Mouse (Mus musculus) urinary bladder, adult 18-20 months (tissue): Measurements from ENCODE around the gene Epor.

Experiments
- DNase-seq, 2 experiments: peaks; one replicate each; pipeline ENCODE4 v3.0.0; 2022; ENCODE audit warnings: low spot score in 2 of 2, mixed read lengths in 2 of 2

The Epor gene

GRCm38 (mm10) chr9:21936692-21937570 is 26.4 kb downstream of the Epor start, which contains the start of gene Plppr2:
TSS of gene Plppr2 (plus strand) at chr9:21937033.
- peak; percentile 95 to 97 for DNase-seq

DNA sequence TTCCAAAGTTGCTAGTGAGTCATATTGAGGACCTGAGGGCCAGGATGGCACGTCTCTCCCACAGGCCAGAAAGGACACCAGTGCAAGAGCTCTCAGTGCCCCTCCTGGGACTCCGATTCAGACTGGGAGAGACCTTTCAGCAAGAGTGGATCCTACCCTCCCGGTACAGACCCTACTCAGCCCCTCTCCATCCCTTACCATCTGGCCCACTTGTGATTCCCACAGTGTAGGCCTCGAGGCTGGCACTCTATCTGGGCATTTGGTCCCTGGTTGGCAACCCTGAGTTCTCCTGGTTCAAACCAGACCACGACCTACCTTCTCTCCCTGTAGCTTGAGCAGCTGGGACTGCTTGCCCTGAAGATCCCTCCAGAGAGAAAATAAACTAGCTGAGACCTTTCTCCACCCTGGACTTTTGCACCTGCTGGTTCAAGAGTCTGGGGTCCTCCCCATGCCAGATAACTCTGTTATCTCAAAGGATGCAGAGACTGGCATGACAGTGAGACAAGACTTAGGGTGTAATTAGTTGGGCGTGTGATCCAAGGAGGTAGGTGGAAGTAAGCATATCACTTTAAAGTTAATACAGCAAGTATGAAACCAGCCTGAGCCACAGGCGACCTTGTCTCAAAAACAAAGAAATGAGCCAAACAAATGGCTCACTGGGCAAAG is 27.7 kb downstream of the Epor start:
- no peak for DNase-seq

GRCm38 (mm10) chr9:21934021-21934420 is 29.3 kb downstream of the Epor start:
- no peak for DNase-seq

DNA sequence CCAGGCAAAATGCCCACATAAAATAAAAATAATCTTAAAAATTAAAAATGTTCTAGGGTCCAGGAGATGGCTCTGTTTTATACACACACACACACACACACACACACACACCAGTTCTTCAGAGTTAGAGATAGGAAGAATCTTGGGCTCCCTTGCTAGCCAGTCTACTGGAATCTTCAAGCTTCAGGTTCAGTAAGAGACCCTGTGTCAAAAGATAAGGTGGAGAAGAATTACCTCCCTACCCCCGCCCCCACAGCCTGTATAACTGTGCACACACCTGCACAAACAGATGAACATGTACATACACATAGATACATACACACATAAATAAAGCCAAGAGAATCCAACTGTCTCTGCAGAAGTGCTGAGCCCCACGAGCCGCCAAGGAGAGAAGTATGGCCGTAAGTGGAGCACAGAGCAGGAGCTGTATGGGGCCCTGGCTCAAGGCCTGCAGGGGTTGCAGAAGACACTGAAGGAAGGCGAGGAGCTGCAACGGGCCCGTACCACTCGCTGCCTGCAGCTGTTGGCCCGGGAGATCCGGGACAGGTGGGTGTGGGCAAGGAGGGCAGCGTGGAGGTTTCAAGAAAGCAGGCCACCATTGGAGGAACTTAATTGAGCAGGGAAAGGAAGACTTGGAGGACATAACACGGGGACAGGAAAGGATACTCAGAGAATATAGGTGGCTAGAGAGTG is 30.7 kb downstream of the Epor start:
- DNase-seq = no peak

DNA sequence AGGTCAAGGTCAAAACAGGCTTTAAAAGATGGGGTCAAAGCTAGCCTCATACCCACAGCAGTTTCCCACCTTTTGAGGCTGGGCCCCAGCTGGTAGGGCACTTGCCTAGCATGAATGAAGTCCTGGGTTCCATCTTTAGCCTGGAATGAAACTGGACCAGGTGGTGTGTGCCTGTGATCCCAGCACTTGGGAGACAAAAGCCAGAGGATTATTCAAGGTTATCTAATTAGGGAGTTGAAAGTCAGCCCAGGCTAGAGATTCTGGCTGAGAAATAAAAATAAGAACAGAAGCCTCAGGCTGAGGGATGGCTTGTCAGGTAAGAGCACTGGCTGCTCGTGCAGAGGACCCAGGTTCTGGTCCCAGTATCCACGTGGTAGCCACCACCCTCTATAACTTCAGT is 31.3 kb downstream of the Epor start:
- no peak for DNase-seq

GRCm38 (mm10) chr9:21929208-21929607 is 34.1 kb downstream of the Epor start:
- DNase-seq = no peak

- peak; percentile 78 to 93 for DNase-seq
Observed at GRCm38 (mm10) chr9:21927208-21927753, 36.0 kb downstream of the Epor start, which contains the start of the genes Ccdc159 and Tmem205. TSS of gene Ccdc159 (plus strand) at chr9:21927471. TSS of gene Tmem205 (minus strand) at chr9:21927556.

- no peak for DNase-seq
Observed at GRCm38 (mm10) chr9:21926784-21927183, 36.5 kb downstream of the Epor start.

GRCm38 (mm10) chr9:21926155-21926554 is 37.2 kb downstream of the Epor start:
- DNase-seq = no peak

DNA sequence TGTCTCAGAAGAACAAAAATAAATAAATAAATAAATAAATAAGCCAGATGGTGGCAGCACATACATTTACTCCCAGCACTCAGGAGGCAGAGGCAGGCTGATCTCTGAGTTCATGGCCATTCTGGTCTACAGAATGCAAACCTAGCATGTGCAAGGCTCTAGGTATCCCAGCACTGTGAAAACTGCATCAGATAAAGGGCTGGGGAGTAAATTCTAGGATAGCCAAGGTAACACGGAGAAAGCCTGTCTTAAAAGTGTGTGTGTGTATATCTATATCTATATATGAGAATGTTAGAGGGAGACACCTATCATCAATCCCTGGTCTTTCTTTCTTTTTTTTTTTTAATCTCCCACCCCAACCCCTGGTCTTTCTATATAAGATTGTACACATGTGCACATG is 37.8 kb downstream of the Epor start:
- no peak for DNase-seq

DNA sequence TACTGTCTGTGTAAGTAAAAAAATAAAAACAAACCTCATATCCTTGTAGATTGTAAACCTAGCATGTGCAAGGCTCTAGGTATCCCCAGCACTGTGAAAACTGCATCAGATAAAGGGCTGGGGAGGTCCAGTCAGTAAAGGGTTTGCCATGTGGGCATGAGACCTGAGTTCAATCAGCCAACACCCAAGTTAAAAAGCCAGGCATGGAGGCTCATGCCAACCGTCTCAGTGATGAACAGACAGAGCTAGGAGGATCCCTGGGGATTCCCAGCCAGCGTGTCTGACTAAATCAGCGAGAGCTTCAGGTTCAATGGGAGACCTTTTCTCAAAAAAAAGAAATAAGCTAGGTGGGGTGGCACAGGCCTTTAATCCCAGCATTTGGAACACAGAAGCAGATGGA is 38.3 kb downstream of the Epor start:
- no peak for DNase-seq

GRCm38 (mm10) chr9:21924099-21924493 is 39.2 kb downstream of the Epor start:
- peak; percentile 71 to 95 for DNase-seq

- DNase-seq = no peak
Observed at GRCm38 (mm10) chr9:21923490-21924098, 39.7 kb downstream of the Epor start.

DNA sequence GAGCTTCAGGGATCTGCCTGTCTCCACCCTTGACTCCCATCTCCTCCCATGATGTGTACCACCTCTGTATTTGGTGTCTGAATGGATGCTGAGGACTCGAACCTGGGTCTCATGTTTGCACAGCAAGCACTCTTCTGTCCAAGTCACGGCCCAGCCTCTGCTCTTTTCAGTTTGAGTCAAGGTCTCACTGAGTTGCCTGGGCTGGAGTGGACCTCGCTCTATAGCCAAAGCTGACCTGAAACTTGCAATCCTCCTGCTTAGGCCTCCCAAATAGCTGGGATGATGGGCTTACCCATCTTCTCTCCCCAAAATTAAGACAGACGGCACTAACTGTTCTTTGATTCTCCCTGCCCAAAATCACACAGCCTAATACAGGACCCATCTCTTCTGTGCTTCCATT is 40.3 kb downstream of the Epor start:
- DNase-seq = no peak

- DNase-seq = no peak
Observed at GRCm38 (mm10) chr9:21918692-21919384, 44.5 kb downstream of the Epor start.

DNA sequence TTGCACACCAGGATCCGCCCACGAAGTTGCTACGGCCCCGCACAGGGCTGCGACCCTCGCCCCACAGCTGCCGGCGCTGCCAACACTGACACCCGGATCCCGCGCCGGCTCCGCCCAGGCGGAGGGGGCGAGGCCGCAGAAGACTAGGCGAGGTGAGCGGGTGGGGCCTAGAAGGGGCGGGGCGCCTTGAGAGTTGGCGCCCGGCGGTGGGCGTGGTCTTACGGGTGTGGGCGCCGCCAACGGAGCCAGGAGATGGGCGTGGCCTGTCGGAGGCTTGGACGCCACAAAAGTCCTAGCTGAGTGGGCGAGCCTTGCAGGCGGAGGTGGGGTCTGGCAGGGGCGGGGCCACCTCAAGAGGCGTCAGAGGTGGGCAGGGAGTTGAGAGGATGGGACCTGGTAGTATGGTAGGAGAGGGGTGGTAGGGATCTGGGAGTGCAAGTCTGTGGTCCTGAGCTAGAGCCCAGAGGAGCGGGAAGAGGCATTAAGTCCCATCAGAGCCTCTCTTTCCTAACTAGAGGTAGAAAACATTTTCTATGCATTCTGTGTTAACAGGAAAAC is 45.2 kb downstream of the Epor start, which contains the start of gene Rab3d:
TSS of gene Rab3d (minus strand) at position 158 of the 558 bp plus-strand sequence.
- DNase-seq = peak; percentile 94 to 96

DNA sequence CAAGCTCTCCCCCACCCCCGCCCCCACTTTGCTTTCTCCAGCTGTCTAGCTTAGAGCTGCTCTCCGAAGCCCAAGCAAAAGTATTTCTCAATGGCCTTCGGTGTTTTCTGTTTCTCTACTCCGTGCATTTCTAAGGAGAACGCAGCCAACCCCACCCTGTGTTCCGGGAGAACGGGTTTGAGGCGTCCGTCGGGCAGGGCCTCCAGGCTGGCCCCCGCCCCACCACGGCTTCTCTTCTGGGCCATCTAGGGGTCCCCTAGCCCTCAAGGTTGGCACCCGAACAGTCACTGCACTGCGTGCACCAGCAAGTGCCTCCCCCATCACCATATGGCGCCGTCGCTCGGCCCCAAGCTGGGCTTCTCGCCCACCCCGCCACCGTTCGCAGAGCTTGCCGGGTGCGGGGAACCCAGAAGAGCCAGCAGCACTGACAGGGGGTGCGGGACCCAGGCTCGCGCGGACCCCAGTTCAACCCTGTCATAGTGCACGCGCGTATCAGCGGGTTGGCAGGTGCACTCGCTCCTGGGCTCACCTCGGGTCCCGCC is 45.7 kb downstream of the Epor start:
- peak; percentile 34 to 45 for DNase-seq

GRCm38 (mm10) chr9:21916851-21917492 is 46.3 kb downstream of the Epor start:
- no peak for DNase-seq

DNA sequence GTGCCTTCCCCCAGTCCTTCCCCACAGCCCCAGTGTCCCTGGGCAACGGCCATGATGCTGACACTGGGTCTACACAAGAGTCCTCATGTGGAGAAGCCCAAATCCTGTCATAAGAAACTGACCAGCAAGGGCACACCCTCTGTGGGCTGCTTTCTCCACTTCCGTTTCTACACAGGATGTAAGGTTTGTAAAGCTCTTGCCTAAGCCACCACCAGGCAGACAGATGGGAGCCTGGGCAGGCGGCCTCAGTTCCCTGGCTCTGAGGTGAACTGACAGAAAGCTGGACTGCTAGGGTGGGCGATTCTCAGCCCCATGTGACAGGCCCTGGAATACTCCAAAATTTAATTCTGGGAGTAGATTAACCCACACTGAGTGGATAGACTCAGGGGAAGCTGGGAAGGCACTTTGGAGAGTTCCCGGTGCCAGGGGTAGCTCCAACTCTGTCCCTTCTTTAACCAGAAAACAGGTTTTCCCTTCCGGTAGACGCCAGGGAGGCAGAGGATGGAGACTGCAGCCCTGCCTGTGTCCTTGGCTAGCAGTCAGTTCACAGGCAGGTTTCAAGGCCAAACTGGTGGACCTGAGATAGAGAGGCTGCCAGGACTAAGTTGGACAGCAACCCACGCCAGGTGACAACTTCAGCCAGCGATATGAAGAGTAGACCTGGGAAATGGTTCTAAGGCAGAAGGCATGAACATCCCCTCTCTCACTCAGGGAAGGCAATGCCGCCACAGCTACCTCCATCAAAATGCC is 53.7 kb downstream of the Epor start:
- DNase-seq = no peak
